Mouse (Mus musculus): ENCODE measurements around the gene Rpp25l. TPM values are rescaled to one million over a fixed set of nuclear protein-coding genes. Genes with fewer than 3 reads are reported as not detected.

The Rpp25l gene
- polyA plus RNA-seq, 2 experiments: 24.0 to 31.4 TPM

- ATAC-seq (ENCODE audit: insufficient read depth) (no peak), DNase-seq (ENCODE audit: low read depth in 3 of 3, low spot score in 3 of 3) (no peak)
- no peak overlapping the region for H3K9ac ChIP-seq (replicated peaks)
- no peaks in the 10 kb centered on the region for H3K36me3 ChIP-seq (replicated peaks; ENCODE audit: control insufficient read depth, insufficient read depth, low read depth)
- H3K4me1 ChIP-seq (replicated peaks; ENCODE audit: control insufficient read depth in 2 of 2, insufficient read depth in 2 of 2, low read length in 1 of 2): no peaks in the 10 kb centered on the region
- no peak overlapping the region for H3K4me2 ChIP-seq (ENCODE audit: low read depth)
- 47% methylated on average over 4 of the region's 4 CpGs for WGBS (ENCODE audit: insufficient replicate concordance)
- no peak overlapping the region for H3K27ac ChIP-seq
- H3K4me3 ChIP-seq (ENCODE audit: insufficient read depth in 1 of 2, low read depth in 2 of 2, low read length in 2 of 2): no peak overlapping the region
- no peaks in the 10 kb centered on the region for H3K9me3 ChIP-seq (ENCODE audit: control insufficient read depth, low read length)
- TF ChIP-seq EP300 (IDR thresholded peaks at IDR 0.05; ENCODE audit: low read depth) (no peak), CTCF (IDR thresholded peaks at IDR 0.05; ENCODE audit: low read depth) (no peak)
- peaks cover 13% of the 10 kb centered on the region for H3K27me3 ChIP-seq (ENCODE audit: control insufficient read depth, insufficient read depth, low read length)
Observed at GRCm38 (mm10) chr4:41681176-41681575, 32.2 kb downstream of the Rpp25l start.

- no peak overlapping the region for H3K4me2 ChIP-seq (ENCODE audit: low read depth)
- no peak for TF ChIP-seq CTCF (IDR thresholded peaks at IDR 0.05; ENCODE audit: low read depth)
- TF ChIP-seq EP300 (IDR thresholded peaks at IDR 0.05; ENCODE audit: low read depth): no peak
- H3K4me1 ChIP-seq (replicated peaks; ENCODE audit: control insufficient read depth in 2 of 2, insufficient read depth in 2 of 2, low read length in 1 of 2): no peaks in the 10 kb centered on the region
- ATAC-seq (ENCODE audit: insufficient read depth) (no peak), DNase-seq (ENCODE audit: low read depth in 3 of 3, low spot score in 3 of 3) (no peak)
- 25% methylated on average over 2 of the region's 2 CpGs for WGBS (ENCODE audit: insufficient replicate concordance)
- H3K9me3 ChIP-seq (ENCODE audit: control insufficient read depth, low read length): no peaks in the 10 kb centered on the region
- H3K27ac ChIP-seq: no peak overlapping the region
- H3K36me3 ChIP-seq (replicated peaks; ENCODE audit: control insufficient read depth, insufficient read depth, low read depth): no peaks in the 10 kb centered on the region
- H3K9ac ChIP-seq (replicated peaks): no peak overlapping the region
- no peak overlapping the region for H3K4me3 ChIP-seq (ENCODE audit: insufficient read depth in 1 of 2, low read depth in 2 of 2, low read length in 2 of 2)
- peaks cover 11% of the 10 kb centered on the region for H3K27me3 ChIP-seq (ENCODE audit: control insufficient read depth, insufficient read depth, low read length)
Observed at GRCm38 (mm10) chr4:41679291-41679690, 34.0 kb downstream of the Rpp25l start.

GRCm38 (mm10) chr4:41678863-41679262, 34.5 kb downstream of the Rpp25l start:
- Histone ChIP-seq H3K36me3 (replicated peaks; ENCODE audit: control insufficient read depth, insufficient read depth, low read depth) (no peaks in the 10 kb centered on the region), H3K27ac (no peak overlapping the region), H3K4me1 (replicated peaks; ENCODE audit: control insufficient read depth in 2 of 2, insufficient read depth in 2 of 2, low read length in 1 of 2) (no peaks in the 10 kb centered on the region), H3K9ac (replicated peaks) (no peak overlapping the region), H3K4me3 (ENCODE audit: insufficient read depth in 1 of 2, low read depth in 2 of 2, low read length in 2 of 2) (no peak overlapping the region), H3K9me3 (ENCODE audit: control insufficient read depth, low read length) (no peaks in the 10 kb centered on the region), H3K4me2 (ENCODE audit: low read depth) (no peak overlapping the region), H3K27me3 (ENCODE audit: control insufficient read depth, insufficient read depth, low read length) (peaks cover 11% of the 10 kb centered on the region)
- 50% methylated on average over 6 of the region's 6 CpGs for WGBS (ENCODE audit: insufficient replicate concordance)
- ATAC-seq (ENCODE audit: insufficient read depth) (no peak), DNase-seq (ENCODE audit: low read depth in 3 of 3, low spot score in 3 of 3) (no peak)
- TF ChIP-seq EP300 (IDR thresholded peaks at IDR 0.05; ENCODE audit: low read depth) (no peak), CTCF (IDR thresholded peaks at IDR 0.05; ENCODE audit: low read depth) (no peak)

GRCm38 (mm10) chr4:41677006-41677629, 36.2 kb downstream of the Rpp25l start:
- Histone ChIP-seq H3K36me3 (replicated peaks; ENCODE audit: control insufficient read depth, insufficient read depth, low read depth) (no peaks in the 10 kb centered on the region), H3K4me3 (ENCODE audit: insufficient read depth in 1 of 2, low read depth in 2 of 2, low read length in 2 of 2) (no peak overlapping the region), H3K27me3 (ENCODE audit: control insufficient read depth, insufficient read depth, low read length) (peaks cover 2% of the 10 kb centered on the region), H3K9ac (replicated peaks) (no peak overlapping the region), H3K4me2 (ENCODE audit: low read depth) (no peak overlapping the region), H3K4me1 (replicated peaks; ENCODE audit: control insufficient read depth in 2 of 2, insufficient read depth in 2 of 2, low read length in 1 of 2) (no peaks in the 10 kb centered on the region), H3K27ac (no peak overlapping the region), H3K9me3 (ENCODE audit: control insufficient read depth, low read length) (no peaks in the 10 kb centered on the region)
- ATAC-seq (ENCODE audit: insufficient read depth): no peak
- DNase-seq (ENCODE audit: low read depth in 3 of 3, low spot score in 3 of 3): no peak
- WGBS (ENCODE audit: insufficient replicate concordance): 47% methylated on average over 13 of the region's 13 CpGs
- TF ChIP-seq CTCF (IDR thresholded peaks at IDR 0.05; ENCODE audit: low read depth) (no peak), EP300 (IDR thresholded peaks at IDR 0.05; ENCODE audit: low read depth) (no peak)

GRCm38 (mm10) chr4:41676248-41677005, 36.9 kb downstream of the Rpp25l start:
- Histone ChIP-seq H3K9ac (replicated peaks) (no peak overlapping the region), H3K27me3 (ENCODE audit: control insufficient read depth, insufficient read depth, low read length) (no peaks in the 10 kb centered on the region; the same call in 1 of the 2 replicates)
- DNase-seq (ENCODE audit: low read depth in 3 of 3, low spot score in 3 of 3): no peak

More at GRCm38 (mm10) chr4:41676248-41677005, 36.9 kb downstream of the Rpp25l start:
- TF ChIP-seq EP300 (IDR thresholded peaks at IDR 0.05; ENCODE audit: low read depth): no peak
- TF ChIP-seq CTCF (IDR thresholded peaks at IDR 0.05; ENCODE audit: low read depth): no peak
- Histone ChIP-seq H3K27ac (no peak overlapping the region), H3K4me2 (ENCODE audit: low read depth) (no peak overlapping the region), H3K9me3 (ENCODE audit: control insufficient read depth, low read length) (no peaks in the 10 kb centered on the region), H3K36me3 (replicated peaks; ENCODE audit: control insufficient read depth, insufficient read depth, low read depth) (no peaks in the 10 kb centered on the region), H3K4me3 (ENCODE audit: insufficient read depth in 1 of 2, low read depth in 2 of 2, low read length in 2 of 2) (no peak overlapping the region), H3K4me1 (replicated peaks; ENCODE audit: control insufficient read depth in 2 of 2, insufficient read depth in 2 of 2, low read length in 1 of 2) (no peaks in the 10 kb centered on the region)
- WGBS (ENCODE audit: insufficient replicate concordance): 37% methylated on average over 17 of the region's 17 CpGs
- ATAC-seq (ENCODE audit: insufficient read depth): no peak
